Mouse (Mus musculus) heart, embryonic 16.5 days (tissue): ENCODE results near the gene Bbs9. TPM values are rescaled to one million over a fixed set of nuclear protein-coding genes. Genes with fewer than 3 reads are reported as not detected.

ENCODE experiments used
- ATAC-seq: fragments of 200-750 bp; cut with Nextera tagmentation; replicated peaks from 2 replicates; pipeline ENCODE4 v1.8.0; 2017; ENCODE audit warnings: moderate number of reproducible peaks; ENCODE audit not compliant: insufficient read depth, low FRiP score; ENCODE audit errors: extremely low read depth
- H3K27ac ChIP-seq: fragments of 300-500 bp; sonication (generic); 2 replicates; pipeline ENCODE4 v1.5.1; 2014; ENCODE audit warnings: mild to moderate bottlenecking, low read length, control low read depth, moderate library complexity
- H3K27me3 ChIP-seq: fragments of 300-500 bp; sonication (generic); 2 replicates; pipeline ENCODE4 v1.6.1; 2014; ENCODE audit warnings: low read length, mixed read lengths; ENCODE audit not compliant: control insufficient read depth, insufficient read depth
- H3K36me3 ChIP-seq: fragments of 300-500 bp; sonication (generic); 2 replicates; pipeline ENCODE4 v1.6.1; 2014; ENCODE audit not compliant: control insufficient read depth, insufficient read depth
- H3K4me1 ChIP-seq: fragments of 300-500 bp; sonication (generic); 2 replicates; pipeline ENCODE4 v1.6.1; 2014; ENCODE audit warnings: low read length, mixed read lengths; ENCODE audit not compliant: control insufficient read depth, insufficient read depth
- H3K4me2 ChIP-seq: fragments of 300-500 bp; sonication (generic); 2 replicates; pipeline ENCODE4 v1.6.1; 2014; ENCODE audit warnings: low read depth, mild to moderate bottlenecking, control low read depth, low read length
- H3K4me3 ChIP-seq: fragments of 300-500 bp; sonication (generic); 2 replicates; pipeline ENCODE4 v1.5.1; 2014; ENCODE audit warnings: mild to moderate bottlenecking, control low read depth, low read length
- H3K9ac ChIP-seq: fragments of 300-500 bp; sonication (generic); 2 replicates; pipeline ENCODE4 v1.6.1; 2014; ENCODE audit warnings: low read length, control low read depth
- H3K9me3 ChIP-seq: fragments of 300-500 bp; sonication (generic); replicated peaks from 2 replicates; pipeline ENCODE4 v1.6.1; 2016; ENCODE audit warnings: low read length; ENCODE audit not compliant: control insufficient read depth
- WGBS: fragments of 180-500 bp; shearing (Covaris S2); extraction: QIAGEN DNeasy Blood & Tissue Kit; methylation state at CpG from one replicate; pipeline ENCODE4 v1.1.7; 2014; 5-methylcytosine and 5-hydroxymethylcytosine counted together
- polyA plus RNA-seq: library from polyadenylated mRNA; unstranded; fragments of >200 nt; fragmentation: Nextera tagmentation; extraction: Ambion mirVana; gene quantifications from 2 replicates; pipeline ENCODE4 v1.2.1, GENCODE M21; 2015

Gene Bbs9
- polyA plus RNA-seq, 1 experiment from 2014 or later = 7.9 TPM

GRCm38 (mm10) chr9:22649606-22650005 lies 174.1 kb downstream of the Bbs9 start:
- Histone ChIP-seq H3K9ac (no peak overlapping the region), H3K27ac (no peak overlapping the region), H3K27me3 (no peaks in the 10 kb centered on the region), H3K9me3 (0 out of 2 replicates have a peak, but pooled peaks cover 2% of the 10 kb centered on the region), H3K4me3 (no peak overlapping the region), H3K4me1 (no peaks in the 10 kb centered on the region), H3K36me3 (no peaks in the 10 kb centered on the region), H3K4me2 (no peak overlapping the region)
- WGBS = 78% methylated on average over 10 of the region's 10 CpGs
- no peak for ATAC-seq

GRCm38 (mm10) chr9:22650781-22651180 lies 175.3 kb downstream of the Bbs9 start:
- no peak for ATAC-seq
- H3K9me3 ChIP-seq = 0 out of 2 replicates have a peak, but pooled peaks cover 2% of the 10 kb centered on the region
- H3K4me3 ChIP-seq = no peak overlapping the region
- H3K4me1 ChIP-seq = no peaks in the 10 kb centered on the region
- no peaks in the 10 kb centered on the region for H3K27me3 ChIP-seq
- no peak overlapping the region for H3K4me2 ChIP-seq
- H3K27ac ChIP-seq = no peak overlapping the region
- no peak overlapping the region for H3K9ac ChIP-seq
- H3K36me3 ChIP-seq = no peaks in the 10 kb centered on the region
- WGBS = 100% methylated on average over 1 of the region's 1 CpGs

DNA sequence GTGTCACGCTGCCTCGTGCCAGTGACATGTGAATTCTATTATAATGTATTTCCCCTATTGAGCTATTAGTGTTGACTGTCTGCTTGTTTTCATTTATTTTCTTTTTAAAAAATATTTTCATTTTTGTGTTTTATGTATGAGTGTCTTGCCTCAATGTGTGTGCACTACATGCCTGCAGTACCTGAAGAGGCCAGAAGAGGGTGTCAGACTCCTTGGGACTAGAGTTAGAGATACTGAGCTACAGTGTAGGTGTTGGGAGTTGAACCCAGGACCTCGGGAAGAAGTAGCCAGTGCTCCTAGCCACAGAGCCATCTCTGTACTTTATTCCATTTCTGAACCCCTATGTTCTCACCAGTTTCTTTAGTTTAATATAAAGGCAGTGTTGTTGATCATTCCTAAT lies 176.1 kb downstream of the Bbs9 start:
- Histone ChIP-seq H3K9ac (no peak overlapping the region), H3K4me2 (no peak overlapping the region), H3K27me3 (no peaks in the 10 kb centered on the region), H3K9me3 (0 out of 2 replicates have a peak, but pooled peaks cover 2% of the 10 kb centered on the region), H3K4me3 (no peak overlapping the region), H3K36me3 (no peaks in the 10 kb centered on the region), H3K4me1 (no peaks in the 10 kb centered on the region), H3K27ac (no peak overlapping the region)
- 92% methylated on average over 3 of the region's 3 CpGs for WGBS
- no peak for ATAC-seq

DNA sequence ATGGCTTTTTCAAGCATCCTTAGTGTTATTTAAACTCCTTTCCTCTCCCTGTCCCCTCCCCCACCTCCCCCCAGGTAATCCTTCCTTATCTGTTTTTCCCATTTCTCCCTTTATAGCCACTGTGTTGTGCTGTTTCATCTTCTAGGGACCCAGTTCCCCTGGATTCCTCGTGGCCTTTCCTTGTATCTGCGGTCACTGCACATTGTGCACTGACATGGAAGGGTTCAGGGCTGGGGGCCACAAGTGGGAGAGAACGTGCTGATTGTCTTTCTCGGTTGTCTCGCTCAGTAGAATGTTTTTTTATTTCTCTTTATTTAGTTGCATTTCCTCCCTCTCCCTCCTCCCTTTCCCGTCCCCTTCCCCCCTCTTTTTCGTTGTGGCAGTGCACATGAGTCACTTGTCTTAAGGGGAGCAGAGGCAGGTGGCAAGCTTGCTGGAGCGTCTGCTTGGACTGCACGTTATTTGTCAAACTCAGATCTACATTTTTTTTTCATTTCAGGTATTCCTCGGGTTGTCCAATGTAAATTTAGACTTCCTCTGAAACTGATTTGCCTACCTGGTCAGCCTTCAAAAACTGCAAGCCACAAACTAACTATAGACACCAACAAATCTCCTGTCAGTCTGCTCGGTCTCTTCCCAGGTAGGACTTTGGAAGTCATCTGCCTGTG lies 179.3 kb downstream of the Bbs9 start:
- no peak for ATAC-seq
- Histone ChIP-seq H3K4me1 (no peaks in the 10 kb centered on the region), H3K9me3 (no peaks in the 10 kb centered on the region), H3K27me3 (no peaks in the 10 kb centered on the region), H3K4me2 (no peak overlapping the region), H3K4me3 (no peak overlapping the region), H3K9ac (no peak overlapping the region), H3K27ac (no peak overlapping the region), H3K36me3 (no peaks in the 10 kb centered on the region)
- WGBS = 68% methylated on average over 11 of the region's 11 CpGs

DNA sequence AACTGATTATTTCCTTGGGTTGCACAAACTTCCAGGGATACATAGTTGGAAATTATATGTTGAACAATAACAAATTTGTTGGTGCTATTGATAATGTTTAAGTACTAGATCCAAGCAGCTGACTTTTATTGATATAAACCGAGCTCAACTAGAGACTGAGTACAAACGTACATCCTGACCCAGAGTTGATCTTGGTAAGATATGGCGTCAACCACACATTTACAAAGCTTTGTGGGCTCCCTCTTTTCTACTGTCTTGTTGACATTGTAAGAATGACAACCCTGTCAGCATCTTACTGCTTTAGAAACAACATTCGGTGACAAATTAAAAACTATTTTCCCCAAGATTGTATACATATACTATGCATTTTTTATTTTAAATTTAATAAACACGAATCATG lies 181.7 kb downstream of the Bbs9 start:
- H3K4me2 ChIP-seq = no peak overlapping the region
- no peak overlapping the region for H3K27ac ChIP-seq
- no peaks in the 10 kb centered on the region for H3K27me3 ChIP-seq
- H3K9ac ChIP-seq = no peak overlapping the region
- no peaks in the 10 kb centered on the region for H3K9me3 ChIP-seq
- 77% methylated on average over 5 of the region's 5 CpGs for WGBS
- H3K4me1 ChIP-seq = no peaks in the 10 kb centered on the region
- H3K36me3 ChIP-seq = no peaks in the 10 kb centered on the region
- ATAC-seq = no peak
- H3K4me3 ChIP-seq = no peak overlapping the region

DNA sequence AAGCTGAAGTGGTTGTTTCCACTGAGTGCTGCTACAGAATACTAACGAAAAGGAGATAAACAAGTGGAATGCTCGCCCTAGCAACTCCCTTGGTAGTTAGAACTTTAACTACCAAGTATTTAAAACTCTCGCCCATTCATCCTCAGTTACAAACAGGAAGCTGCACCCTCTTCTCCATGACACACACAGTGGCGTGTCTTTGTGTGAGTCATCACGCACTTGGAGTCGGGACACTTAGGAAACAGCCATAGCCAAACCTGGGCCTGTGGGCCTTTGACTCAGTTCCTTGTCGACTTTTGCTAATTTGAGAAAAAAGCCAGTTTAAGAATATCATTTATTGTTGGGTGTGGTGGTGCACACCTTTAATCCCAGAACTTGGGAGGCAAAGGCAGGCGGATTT lies 189.6 kb downstream of the Bbs9 start:
- Histone ChIP-seq H3K4me3 (no peak overlapping the region), H3K9me3 (no peaks in the 10 kb centered on the region), H3K4me2 (no peak overlapping the region), H3K9ac (no peak overlapping the region), H3K27ac (no peak overlapping the region), H3K27me3 (no peaks in the 10 kb centered on the region), H3K4me1 (no peaks in the 10 kb centered on the region), H3K36me3 (no peaks in the 10 kb centered on the region)
- no peak for ATAC-seq
- WGBS = 81% methylated on average over 8 of the region's 8 CpGs

DNA sequence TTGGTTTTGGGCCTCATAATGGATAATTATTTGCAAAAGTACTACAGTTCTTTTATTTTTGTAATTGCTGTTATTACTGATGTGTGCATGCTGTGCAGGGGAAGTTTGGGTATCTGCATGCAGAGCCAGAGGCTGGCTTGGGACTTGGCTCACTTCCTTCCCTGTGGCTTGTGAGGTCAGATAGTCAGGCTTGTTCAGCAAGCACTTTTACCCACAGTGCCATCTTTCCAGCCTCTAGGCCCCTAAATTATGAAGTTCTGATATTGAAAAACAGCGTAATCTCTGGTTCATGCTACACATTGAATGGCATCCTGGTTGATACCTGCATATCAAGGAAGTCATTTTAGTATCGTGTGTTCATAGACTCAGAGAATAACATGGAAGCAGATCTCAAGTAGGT lies 197.4 kb downstream of the Bbs9 start:
- WGBS = 72% methylated on average over 2 of the region's 2 CpGs
- H3K4me1 ChIP-seq = no peaks in the 10 kb centered on the region

GRCm38 (mm10) chr9:22677132-22677829 lies 201.8 kb downstream of the Bbs9 start:
- Histone ChIP-seq H3K9me3 (no peaks in the 10 kb centered on the region), H3K36me3 (no peaks in the 10 kb centered on the region), H3K9ac (no peak overlapping the region), H3K4me3 (no peak overlapping the region), H3K4me1 (peaks cover 4% of the 10 kb centered on the region), H3K4me2 (no peak overlapping the region), H3K27me3 (no peaks in the 10 kb centered on the region), H3K27ac (no peak overlapping the region)
- ATAC-seq = no peak
- 92% methylated on average over 7 of the region's 7 CpGs for WGBS

More for the DNA sequence above, 197.4 kb downstream of the Bbs9 start:
- no peak for ATAC-seq
- Histone ChIP-seq H3K9ac (no peak overlapping the region), H3K27me3 (no peaks in the 10 kb centered on the region), H3K9me3 (no peaks in the 10 kb centered on the region), H3K27ac (no peak overlapping the region), H3K36me3 (no peaks in the 10 kb centered on the region), H3K4me3 (no peak overlapping the region), H3K4me2 (no peak overlapping the region)

GRCm38 (mm10) chr9:22677997-22678396 lies 202.5 kb downstream of the Bbs9 start:
- Histone ChIP-seq H3K36me3 (no peaks in the 10 kb centered on the region), H3K4me3 (no peak overlapping the region), H3K9me3 (no peaks in the 10 kb centered on the region), H3K4me1 (peaks cover 4% of the 10 kb centered on the region), H3K27me3 (no peaks in the 10 kb centered on the region), H3K9ac (no peak overlapping the region), H3K27ac (no peak overlapping the region), H3K4me2 (no peak overlapping the region)
- no peak for ATAC-seq
- 70% methylated on average over 4 of the region's 4 CpGs for WGBS
